Mouse (Mus musculus): ENCODE data around the gene Fndc10. TPM values are rescaled to one million over a fixed set of nuclear protein-coding genes. Genes with fewer than 3 reads are reported as not detected.
A peak's percentile ranks its signal among the peaks of the same experiment; 100 is the strongest.
"Not testable (repeated sequence)": the region's sequence is repeated elsewhere in the genome, so short reads cannot be mapped to it uniquely, and the experiment has no call there.

Fndc10 gene
- polyA plus RNA-seq (2015; fragmentation: Nextera tagmentation; extraction: Ambion mirVana) = 11.1 and 11.5 TPM in 2 replicates

GRCm38 (mm10) chr4:155694111-155694481, at the start of gene Fndc10:
Gene Fndc10 (plus strand): TSS chr4:155694342.
- H3K4me2 ChIP-seq = peak within 1 kb of the TSS; percentile 95
- under 1% methylated on average over 33 of the region's 47 CpGs for WGBS
- peak; percentile 76; the same call in 1 of the 2 replicates for ATAC-seq (ENCODE audit: insufficient number of reproducible peaks, low FRiP score, low TSS enrichment, low read depth)
- no peaks in the 10 kb centered on the region for H3K9me3 ChIP-seq
- H3K9ac ChIP-seq = peak within 1 kb of the TSS; percentile 66
- peaks cover 28% of the 10 kb centered on the region for H3K4me1 ChIP-seq
- H3K36me3 ChIP-seq = no peaks in the 10 kb centered on the region
- H3K4me3 ChIP-seq = peak within 1 kb of the TSS; percentile 74
- H3K27me3 ChIP-seq = no peaks in the 10 kb centered on the region
- H3K27ac ChIP-seq = peak within 1 kb of the TSS; percentile 86

GRCm38 (mm10) chr4:155645308-155645707, 48.8 kb upstream of the Fndc10 start, which contains the start of gene Gm10563:
Gene Gm10563 (minus strand): TSS chr4:155645408.
- 86% methylated on average over 2 of the region's 2 CpGs for whole genome bisulfite sequencing
- H3K4me1 ChIP-seq; H3K9ac ChIP-seq; H3K27ac ChIP-seq; H3K9me3 ChIP-seq; ATAC-seq (ENCODE audit: insufficient number of reproducible peaks, low FRiP score, low TSS enrichment, low read depth); H3K4me3 ChIP-seq; H3K27me3 ChIP-seq; H3K4me2 ChIP-seq: not testable (repeated sequence)
- H3K36me3 ChIP-seq = peaks cover 90% of the 10 kb centered on the region

GRCm38 (mm10) chr4:155645721-155646120, 48.4 kb upstream of the Fndc10 start:
- Histone ChIP-seq H3K27ac (no peak overlapping the region), H3K4me2 (no peak overlapping the region), H3K36me3 (peaks cover 90% of the 10 kb centered on the region), H3K9ac (no peak overlapping the region), H3K4me1 (no peaks in the 10 kb centered on the region), H3K9me3 (no peaks in the 10 kb centered on the region), H3K4me3 (no peak overlapping the region), H3K27me3 (peaks cover 4% of the 10 kb centered on the region; the same call in 1 of the 2 replicates)
- WGBS = 97% methylated on average over 5 of the region's 5 CpGs
- ATAC-seq (ENCODE audit: insufficient number of reproducible peaks, low FRiP score, low TSS enrichment, low read depth) = no peak

- WGBS = 87% methylated on average over 11 of the region's 11 CpGs
- Histone ChIP-seq H3K9ac (no peak overlapping the region), H3K4me1 (peaks cover 30% of the 10 kb centered on the region), H3K4me2 (no peak overlapping the region), H3K9me3 (no peaks in the 10 kb centered on the region), H3K27me3 (peaks cover 40% of the 10 kb centered on the region), H3K27ac (no peak overlapping the region), H3K4me3 (no peak overlapping the region), H3K36me3 (peaks cover 66% of the 10 kb centered on the region)
- ATAC-seq (ENCODE audit: insufficient number of reproducible peaks, low FRiP score, low TSS enrichment, low read depth) = no peak
Observed at GRCm38 (mm10) chr4:155649355-155649754, 44.8 kb upstream of the Fndc10 start.

- Histone ChIP-seq H3K27ac (no peak overlapping the region), H3K36me3 (peaks cover 59% of the 10 kb centered on the region), H3K4me2 (no peak overlapping the region), H3K27me3 (peaks cover 62% of the 10 kb centered on the region), H3K9me3 (no peaks in the 10 kb centered on the region), H3K4me1 (peaks cover 43% of the 10 kb centered on the region), H3K4me3 (no peak overlapping the region), H3K9ac (no peak overlapping the region)
- no peak for ATAC-seq (ENCODE audit: insufficient number of reproducible peaks, low FRiP score, low TSS enrichment, low read depth)
- WGBS = 61% methylated on average over 15 of the region's 15 CpGs
Observed at GRCm38 (mm10) chr4:155651553-155652269, 42.4 kb upstream of the Fndc10 start.

GRCm38 (mm10) chr4:155652283-155653085, 41.7 kb upstream of the Fndc10 start:
- H3K27ac ChIP-seq = peak overlapping the region; percentile 33; the same call in 1 of the 2 replicates
- WGBS = 22% methylated on average over 36 of the region's 36 CpGs
- peak overlapping the region; percentile 92 for H3K4me2 ChIP-seq
- H3K9ac ChIP-seq = peak overlapping the region; percentile 57
- peaks cover 62% of the 10 kb centered on the region for H3K27me3 ChIP-seq
- ATAC-seq (ENCODE audit: insufficient number of reproducible peaks, low FRiP score, low TSS enrichment, low read depth) = no peak
- H3K36me3 ChIP-seq = peaks cover 60% of the 10 kb centered on the region
- peak overlapping the region; percentile 46 for H3K4me3 ChIP-seq
- no peaks in the 10 kb centered on the region for H3K9me3 ChIP-seq
- peaks cover 43% of the 10 kb centered on the region for H3K4me1 ChIP-seq

- peak within 1 kb of the TSS; percentile 46 for H3K4me3 ChIP-seq
- peaks cover 43% of the 10 kb centered on the region for H3K4me1 ChIP-seq
- no peaks in the 10 kb centered on the region for H3K9me3 ChIP-seq
- WGBS = under 1% methylated on average over 33 of the region's 33 CpGs
- peak within 1 kb of the TSS; percentile 33; the same call in 1 of the 2 replicates for H3K27ac ChIP-seq
- H3K4me2 ChIP-seq = peak within 1 kb of the TSS; percentile 92
- H3K36me3 ChIP-seq = peaks cover 59% of the 10 kb centered on the region
- peak within 1 kb of the TSS; percentile 57 for H3K9ac ChIP-seq
- peaks cover 62% of the 10 kb centered on the region for H3K27me3 ChIP-seq
- peak; percentile 45; the same call in 1 of the 2 replicates for ATAC-seq (ENCODE audit: insufficient number of reproducible peaks, low FRiP score, low TSS enrichment, low read depth)
Observed at GRCm38 (mm10) chr4:155653086-155653450, 41.1 kb upstream of the Fndc10 start, which contains the start of gene Mmp23. Gene Mmp23 (minus strand): TSS chr4:155653384.

- ATAC-seq (ENCODE audit: insufficient number of reproducible peaks, low FRiP score, low TSS enrichment, low read depth) = 0 out of 2 replicates have a peak, but pooled peaks have one; percentile 30
Observed at GRCm38 (mm10) chr4:155653451-155654182, 40.5 kb upstream of the Fndc10 start.

GRCm38 (mm10) chr4:155654183-155654455, 40.0 kb upstream of the Fndc10 start:
- Histone ChIP-seq H3K27ac (no peak overlapping the region), H3K4me2 (peak overlapping the region; percentile 92), H3K27me3 (peaks cover 62% of the 10 kb centered on the region), H3K9ac (peak overlapping the region; percentile 14; the same call in 1 of the 2 replicates), H3K4me3 (peak overlapping the region; percentile 46), H3K4me1 (peaks cover 43% of the 10 kb centered on the region), H3K9me3 (no peaks in the 10 kb centered on the region), H3K36me3 (peaks cover 59% of the 10 kb centered on the region)
- WGBS = 3% methylated on average over 6 of the region's 6 CpGs
- ATAC-seq (ENCODE audit: insufficient number of reproducible peaks, low FRiP score, low TSS enrichment, low read depth) = no peak

More at GRCm38 (mm10) chr4:155653451-155654182, 40.5 kb upstream of the Fndc10 start:
- Histone ChIP-seq H3K27ac (peak overlapping the region; percentile 33; the same call in 1 of the 2 replicates), H3K9ac (peak overlapping the region; percentile 57), H3K4me2 (peak overlapping the region; percentile 92), H3K4me1 (peaks cover 43% of the 10 kb centered on the region), H3K9me3 (no peaks in the 10 kb centered on the region), H3K27me3 (peaks cover 62% of the 10 kb centered on the region), H3K36me3 (peaks cover 59% of the 10 kb centered on the region), H3K4me3 (peak overlapping the region; percentile 46)
- WGBS = 3% methylated on average over 31 of the region's 31 CpGs

- peaks cover 59% of the 10 kb centered on the region for H3K36me3 ChIP-seq
Observed at GRCm38 (mm10) chr4:155654456-155655298, 39.5 kb upstream of the Fndc10 start.

More at GRCm38 (mm10) chr4:155654456-155655298, 39.5 kb upstream of the Fndc10 start:
- 2% methylated on average over 52 of the region's 52 CpGs for WGBS
- Histone ChIP-seq H3K9ac (peak overlapping the region; percentile 44), H3K4me1 (peaks cover 43% of the 10 kb centered on the region), H3K27me3 (peaks cover 62% of the 10 kb centered on the region), H3K4me2 (peak overlapping the region; percentile 92), H3K27ac (no peak overlapping the region), H3K9me3 (no peaks in the 10 kb centered on the region), H3K4me3 (peak overlapping the region; percentile 46)
- ATAC-seq (ENCODE audit: insufficient number of reproducible peaks, low FRiP score, low TSS enrichment, low read depth) = no peak

Data from limb, embryonic 15.5 days (tissue).